ENCODE assay signal across 25 mouse cellular contexts in the genomic region with DNA sequence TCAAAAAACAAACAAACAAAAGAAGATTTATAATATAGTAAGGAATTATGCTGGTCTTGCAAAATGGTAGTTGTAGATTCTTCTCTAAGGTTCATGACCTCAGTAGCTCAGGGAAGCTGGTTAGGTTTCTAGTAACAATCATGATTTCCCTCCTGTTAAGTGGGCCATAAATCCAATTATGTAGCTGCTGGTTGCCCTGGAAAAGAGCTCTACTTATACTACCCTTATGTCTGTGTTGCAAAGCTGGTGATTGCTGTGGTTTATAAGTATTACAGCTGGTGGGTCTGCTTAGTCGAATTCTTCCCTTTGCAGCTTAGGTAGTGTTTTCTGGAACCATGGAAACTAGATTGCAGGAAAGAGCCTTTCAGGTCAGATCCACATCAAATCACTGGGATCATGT.
DNase-seq lines count a peak whose midpoint lies in the region; ATAC-seq lines count a peak whose summit lies in the region.
"Had no signal": no experiment of that assay in that cellular context is flagged by ENCODE, and none has a peak within 500 bp of the region (broad histone marks: within the 10 kb centered on the region; RNA-seq: fewer than 3 reads in every experiment).

No protein-coding gene starts in this region.

- DNase-seq in embryo, embryonic 10.5 days (ENCODE audit: low spot score) = peak; percentile 9
- DNase-seq in embryo, embryonic 9.5 days (ENCODE audit: extremely low spot score) = no peak
- no peak for DNase-seq in limb, embryonic 11.5 days (ENCODE audit: low spot score)
- DNase-seq in limb, embryonic 10.5 days (ENCODE audit: low spot score) = no peak
- peak; percentile 68 for DNase-seq in forelimb bud, embryonic 11.5 days (ENCODE audit: low read depth, low spot score)
- DNase-seq: adrenal gland, adult 8-10 months; adrenal gland, postnatal 14 days; adrenal gland, postnatal 36 days; B cell, adult 2 months; cerebellum, adult 11-12 months; cerebellum, adult 2 months; cerebellum, adult 9-10 months; cerebellum, postnatal 10 days; cerebellum, postnatal 25 days; forebrain, postnatal 0 days had no signal

- no peak overlapping the region for H3K4me2 ChIP-seq in limb, embryonic 11.5 days (ENCODE audit: low read depth, severe bottlenecking)
- H3K4me2 ChIP-seq in midbrain, embryonic 16.5 days (ENCODE audit: low read length) = no peak overlapping the region
- H3K4me2 ChIP-seq: embryonic facial prominence, embryonic 12.5 days; forebrain, embryonic 13.5 days; forebrain, embryonic 15.5 days had no signal

- no peak overlapping the region for H3K27ac ChIP-seq in limb, embryonic 11.5 days (replicated peaks; ENCODE audit: low read depth, low read length)
- H3K27ac ChIP-seq in limb, embryonic 10.5 days = no peak overlapping the region
- no peak overlapping the region for H3K27ac ChIP-seq in midbrain, embryonic 16.5 days (ENCODE audit: low read length)
- H3K27ac ChIP-seq: embryonic facial prominence, embryonic 10.5 days; embryonic facial prominence, embryonic 12.5 days; forebrain, embryonic 13.5 days; forebrain, embryonic 15.5 days had no signal

- no peaks in the 10 kb centered on the region for H3K9me3 ChIP-seq in limb, embryonic 11.5 days (ENCODE audit: control insufficient read depth, low read length)
- no peaks in the 10 kb centered on the region for H3K9me3 ChIP-seq in limb, embryonic 10.5 days (replicated peaks)
- H3K9me3 ChIP-seq in midbrain, embryonic 16.5 days (replicated peaks; ENCODE audit: control insufficient read depth, low read length, poor library complexity, severe bottlenecking) = no peaks in the 10 kb centered on the region
- H3K9me3 ChIP-seq: embryonic facial prominence, embryonic 10.5 days; embryonic facial prominence, embryonic 12.5 days; forebrain, embryonic 13.5 days; forebrain, embryonic 15.5 days; G1E had no signal

- ATAC-seq in limb, embryonic 11.5 days (ENCODE audit: insufficient number of reproducible peaks, low FRiP score, low TSS enrichment, low read depth) = peak; percentile 62; the same call in 1 of the 2 replicates
- ATAC-seq in midbrain, embryonic 16.5 days = no peak
- ATAC-seq: activated CD4-positive, CD25-positive, alpha-beta regulatory T cell, adult 4 months; CD4-positive, CD25-positive, alpha-beta regulatory T cell, adult 4 months; forebrain, embryonic 13.5 days; forebrain, embryonic 15.5 days; forebrain, postnatal 0 days; Patski had no signal

- H3K4me3 ChIP-seq in limb, embryonic 11.5 days (ENCODE audit: low read depth, low read length) = no peak overlapping the region
- H3K4me3 ChIP-seq in limb, embryonic 10.5 days = no peak overlapping the region
- no peak overlapping the region for H3K4me3 ChIP-seq in midbrain, embryonic 16.5 days (ENCODE audit: low read depth, low read length)
- H3K4me3 ChIP-seq: embryonic facial prominence, embryonic 10.5 days; embryonic facial prominence, embryonic 12.5 days; forebrain, embryonic 13.5 days; forebrain, embryonic 15.5 days had no signal

- no peaks in the 10 kb centered on the region for H3K36me3 ChIP-seq in limb, embryonic 11.5 days (ENCODE audit: control insufficient read depth, insufficient read depth, low read length)
- no peaks in the 10 kb centered on the region for H3K36me3 ChIP-seq in limb, embryonic 10.5 days
- H3K36me3 ChIP-seq in midbrain, embryonic 16.5 days (ENCODE audit: control insufficient read depth, insufficient read depth, low read length) = no peaks in the 10 kb centered on the region
- H3K36me3 ChIP-seq: embryonic facial prominence, embryonic 10.5 days; embryonic facial prominence, embryonic 12.5 days; forebrain, embryonic 15.5 days; G1E had no signal

- no peaks in the 10 kb centered on the region for H3K4me1 ChIP-seq in limb, embryonic 11.5 days (ENCODE audit: control insufficient read depth, insufficient read depth, low read length)
- H3K4me1 ChIP-seq in limb, embryonic 10.5 days = peaks cover 5% of the 10 kb centered on the region; the same call in 1 of the 2 replicates
- no peaks in the 10 kb centered on the region for H3K4me1 ChIP-seq in midbrain, embryonic 16.5 days (ENCODE audit: control insufficient read depth, insufficient read depth, low read length)
- H3K4me1 ChIP-seq: embryonic facial prominence, embryonic 10.5 days; embryonic facial prominence, embryonic 12.5 days; forebrain, embryonic 13.5 days; forebrain, embryonic 15.5 days had no signal

- WGBS in limb, embryonic 11.5 days = 26% methylated on average over 1 of the region's 1 CpGs
- 42% methylated on average over 1 of the region's 1 CpGs for WGBS in limb, embryonic 10.5 days
- WGBS in midbrain, embryonic 16.5 days = 66% methylated on average over 1 of the region's 1 CpGs

- H3K27me3 ChIP-seq in limb, embryonic 11.5 days (ENCODE audit: control insufficient read depth, insufficient read depth, low read length) = no peaks in the 10 kb centered on the region
- no peaks in the 10 kb centered on the region for H3K27me3 ChIP-seq in limb, embryonic 10.5 days (ENCODE audit: low read depth, poor library complexity, severe bottlenecking)
- H3K27me3 ChIP-seq in midbrain, embryonic 16.5 days (ENCODE audit: control insufficient read depth, insufficient read depth, low read depth, low read length) = no peaks in the 10 kb centered on the region
- H3K27me3 ChIP-seq: CH12.LX; embryonic facial prominence, embryonic 12.5 days; forebrain, embryonic 13.5 days; forebrain, embryonic 15.5 days; Patski had no signal

- no peak overlapping the region for H3K9ac ChIP-seq in limb, embryonic 11.5 days (ENCODE audit: low read length)
- H3K9ac ChIP-seq in midbrain, embryonic 16.5 days (ENCODE audit: low read depth, low read length) = no peak overlapping the region
- H3K9ac ChIP-seq: embryonic facial prominence, embryonic 12.5 days; forebrain, embryonic 13.5 days; forebrain, embryonic 15.5 days; forebrain, postnatal 0 days had no signal

Comparison
In these comparisons a context has a peak if more than half of its experiments do, and no peak if none do; other contexts are left out.
1. DNase-seq: peak in embryo, embryonic 10.5 days (single experiment) and forelimb bud, embryonic 11.5 days (single experiment); none in embryo, embryonic 9.5 days (single experiment), limb, embryonic 11.5 days (single experiment) and limb, embryonic 10.5 days (single experiment).